Mouse (Mus musculus): Measurements from ENCODE around the gene Ralgapb.

The Ralgapb gene

DNA sequence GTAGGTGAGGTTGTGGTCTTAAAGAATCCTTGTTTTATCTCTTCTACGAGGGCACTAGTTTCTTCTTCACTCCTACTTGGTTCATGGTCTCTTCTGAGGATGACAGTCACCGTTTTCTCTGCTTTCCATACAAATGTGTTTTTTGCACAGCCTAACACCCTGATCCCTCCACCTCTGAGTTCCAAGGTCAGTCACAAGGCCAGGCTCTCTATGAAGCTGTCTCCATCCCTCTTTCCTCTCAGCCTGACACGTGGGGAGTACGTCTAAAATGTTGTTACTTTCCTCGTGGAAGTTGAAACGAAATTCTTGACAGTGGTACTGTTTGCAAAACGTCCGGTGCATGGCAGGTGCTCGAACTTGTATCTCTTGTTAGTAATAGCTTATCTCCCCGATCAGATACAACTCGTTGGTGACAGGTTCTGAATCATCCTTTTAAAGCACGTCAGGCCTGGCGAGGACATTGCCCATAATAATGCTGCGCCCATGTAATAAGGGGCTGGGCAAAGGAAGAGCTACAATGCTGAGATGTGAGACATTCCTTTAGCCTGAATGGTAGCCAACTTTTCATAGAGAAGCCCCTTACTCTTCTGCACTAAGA is 552 bp upstream of the Ralgapb start:
- no peak for DNase-seq

DNA sequence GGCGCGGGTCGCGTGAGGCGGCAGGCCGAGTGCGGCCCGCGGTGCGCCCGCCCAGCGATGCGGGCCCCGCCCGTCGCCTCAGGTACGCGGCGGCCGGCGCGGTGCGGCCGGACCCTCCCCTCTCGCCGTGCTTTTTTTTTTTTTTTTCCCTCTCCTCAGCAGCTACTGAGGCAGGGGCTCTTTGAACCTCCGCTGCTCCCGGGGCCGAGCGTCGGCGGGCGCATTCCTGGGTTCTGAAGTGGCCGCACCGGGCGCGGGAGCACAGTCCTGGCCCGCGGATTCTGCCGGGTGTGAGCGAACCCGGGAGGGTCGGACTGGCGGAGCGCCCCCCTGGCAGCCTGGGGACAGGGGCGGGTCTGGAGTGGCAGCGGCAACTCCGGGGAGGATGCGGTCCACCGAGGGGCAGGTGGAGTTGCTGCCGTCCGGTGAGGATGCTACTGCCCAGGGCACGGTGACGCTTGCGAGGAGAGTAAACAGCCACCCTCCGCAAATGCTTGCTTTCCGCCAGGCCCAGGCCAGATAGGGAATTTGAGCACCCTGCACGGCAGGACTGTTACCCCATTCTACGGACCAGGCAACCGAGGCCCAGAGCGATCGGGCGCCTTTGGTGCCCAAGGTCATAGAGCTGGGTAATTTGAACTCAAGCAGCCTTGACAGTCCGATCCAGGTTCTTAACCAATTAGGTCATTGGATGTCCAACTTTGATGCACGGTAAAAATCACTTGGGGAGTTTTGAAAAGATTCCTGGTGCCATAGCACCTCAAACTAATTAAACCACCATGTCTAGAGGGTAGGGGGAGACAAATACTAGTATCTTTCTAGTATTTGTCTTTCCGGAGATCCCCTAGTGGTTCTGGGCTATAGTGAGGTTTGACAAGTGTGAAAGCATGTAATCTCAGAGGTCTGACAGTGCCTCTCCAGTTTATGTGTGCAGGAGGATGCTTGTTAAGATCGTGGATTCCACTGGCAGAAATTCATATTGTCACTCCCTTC is 670 bp downstream of the Ralgapb start:
- peak; percentile 36 for DNase-seq

DNA sequence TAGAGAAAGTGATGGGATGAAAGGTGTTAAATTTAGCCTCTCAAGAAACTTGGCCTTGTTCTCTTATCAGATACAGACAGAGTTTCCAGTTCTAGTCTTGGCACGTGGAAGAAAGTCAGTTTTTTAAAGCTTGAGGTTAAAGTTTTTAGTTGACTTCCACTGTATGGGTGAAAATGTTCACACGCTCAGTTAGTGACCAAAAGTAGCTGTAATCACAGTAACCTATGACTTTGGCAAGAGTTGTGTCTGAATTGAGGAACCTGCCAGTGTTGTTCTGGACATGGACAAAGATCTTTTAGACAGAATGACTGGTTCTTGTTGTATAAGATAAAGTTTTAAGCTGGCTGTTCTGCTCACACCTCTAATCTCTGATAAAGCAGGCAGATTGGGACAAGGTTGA is 3.6 kb downstream of the Ralgapb start:
- DNase-seq, result no peak

DNA sequence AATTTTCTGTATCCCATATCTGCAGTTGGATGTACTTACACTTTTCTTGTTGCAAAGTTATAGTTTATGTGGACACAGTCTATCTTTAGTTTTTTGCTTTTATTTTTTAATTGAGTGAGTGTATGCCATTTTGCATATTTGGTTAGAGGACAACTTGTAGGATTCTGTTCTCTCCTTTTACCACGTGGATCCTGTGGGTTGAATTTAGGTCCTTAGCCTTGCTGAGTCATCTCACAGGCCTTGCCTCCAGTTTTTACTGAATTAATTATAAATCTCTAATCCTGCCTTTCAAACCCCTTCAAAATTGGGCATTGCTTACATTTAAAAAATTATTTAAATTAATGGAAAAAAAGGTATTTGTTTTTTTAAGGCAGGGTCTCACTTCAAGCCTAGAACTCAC is 6.2 kb downstream of the Ralgapb start:
- DNase-seq, result no peak

DNA sequence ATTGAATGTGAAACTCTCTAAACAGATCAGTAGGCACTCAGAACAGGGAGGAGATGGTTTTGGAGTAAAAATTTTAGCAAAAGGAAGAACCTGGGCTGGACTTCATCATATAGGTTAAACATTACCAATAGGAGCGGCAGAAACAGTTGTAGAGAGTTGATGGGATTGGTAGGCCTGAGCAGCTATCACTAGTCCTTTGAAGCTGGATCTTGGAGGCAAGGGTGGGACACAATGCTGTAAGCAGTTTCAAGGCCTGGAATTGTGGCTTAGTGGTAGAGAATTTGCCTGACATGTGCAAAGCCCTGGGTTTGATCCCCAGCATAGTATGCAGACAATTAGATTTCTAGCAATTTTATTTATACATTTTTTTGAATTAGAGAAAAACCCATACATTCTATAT is 9.0 kb downstream of the Ralgapb start:
- DNase-seq, result no peak

DNA sequence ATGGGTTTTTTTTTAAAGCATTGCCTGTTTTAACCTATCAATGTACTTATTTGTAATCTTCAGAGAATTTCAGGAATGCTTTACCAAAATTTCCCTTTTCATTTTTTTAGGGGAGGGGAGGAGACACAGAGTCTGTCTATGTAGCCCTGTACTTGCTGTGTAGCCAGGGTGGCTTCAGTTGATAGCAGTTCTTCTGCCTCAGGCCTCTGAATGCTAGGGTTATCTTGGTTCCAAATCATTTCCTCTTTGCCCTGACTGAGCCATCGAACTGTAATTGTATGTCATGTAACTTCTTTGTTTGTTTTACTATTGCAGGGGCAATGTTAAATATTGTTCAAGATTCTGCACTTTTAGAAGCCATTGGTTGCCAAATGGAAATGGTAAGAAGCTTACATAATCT is 36.2 kb downstream of the Ralgapb start:
- no peak for DNase-seq

DNA sequence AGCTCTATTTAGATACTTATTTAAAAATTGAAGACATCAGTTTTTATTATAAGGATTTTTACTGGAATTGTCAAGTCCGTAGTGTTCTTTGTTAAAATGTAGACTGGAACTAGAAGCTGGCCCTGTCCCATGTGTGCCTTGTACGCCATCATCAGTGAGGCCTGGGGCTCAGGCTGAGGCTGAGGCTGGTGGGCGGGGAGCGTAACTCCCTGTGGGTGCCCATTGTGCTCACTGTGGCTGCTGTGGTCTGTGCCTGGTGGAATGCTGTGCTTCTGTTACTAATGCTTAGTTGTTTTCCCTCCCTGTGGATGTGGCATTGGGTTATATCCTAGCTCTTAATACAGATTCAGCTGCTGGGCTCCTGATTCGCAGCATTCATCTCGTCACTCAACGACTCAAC is 40.2 kb downstream of the Ralgapb start:
- no peak for DNase-seq

DNA sequence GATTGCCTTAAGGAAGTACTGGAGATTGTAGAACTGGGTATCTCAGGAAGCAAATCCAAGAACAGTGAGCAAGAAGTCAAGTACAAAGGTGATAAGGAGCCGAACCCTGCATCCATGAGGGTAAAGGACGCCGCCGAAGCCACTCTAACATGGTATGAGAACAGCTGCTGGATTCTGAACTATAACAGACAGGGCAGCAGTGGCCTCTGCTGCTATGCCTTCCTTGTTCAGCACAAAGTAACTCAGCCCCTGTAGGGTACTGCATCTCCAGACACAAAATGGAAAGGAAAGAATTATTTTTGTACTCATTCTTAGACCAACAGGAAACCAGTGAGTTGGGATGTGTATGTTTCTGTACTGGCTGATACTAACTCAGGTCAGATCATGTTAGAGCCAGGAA is 46.8 kb downstream of the Ralgapb start:
- DNase-seq, result no peak

DNA sequence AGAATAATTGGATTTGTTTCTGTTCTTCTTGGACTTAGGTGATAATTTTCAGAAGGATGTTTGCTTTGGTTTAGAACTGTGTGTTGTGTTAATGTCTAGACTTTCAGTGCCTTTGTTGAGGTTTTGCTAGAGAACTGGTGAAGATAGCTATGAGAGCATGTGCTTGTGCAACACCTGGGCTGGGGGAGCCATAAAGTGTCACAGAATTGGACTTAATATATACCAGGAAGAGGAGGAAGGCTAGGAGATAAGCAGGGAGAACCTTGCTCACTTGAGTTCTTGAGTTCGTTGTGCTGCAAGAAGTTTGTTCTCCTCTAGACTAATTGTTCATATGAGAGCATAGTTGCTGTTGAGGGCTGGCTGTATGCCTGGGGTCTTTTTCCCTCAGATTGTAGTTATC is 48.0 kb downstream of the Ralgapb start:
- no peak for DNase-seq

DNA sequence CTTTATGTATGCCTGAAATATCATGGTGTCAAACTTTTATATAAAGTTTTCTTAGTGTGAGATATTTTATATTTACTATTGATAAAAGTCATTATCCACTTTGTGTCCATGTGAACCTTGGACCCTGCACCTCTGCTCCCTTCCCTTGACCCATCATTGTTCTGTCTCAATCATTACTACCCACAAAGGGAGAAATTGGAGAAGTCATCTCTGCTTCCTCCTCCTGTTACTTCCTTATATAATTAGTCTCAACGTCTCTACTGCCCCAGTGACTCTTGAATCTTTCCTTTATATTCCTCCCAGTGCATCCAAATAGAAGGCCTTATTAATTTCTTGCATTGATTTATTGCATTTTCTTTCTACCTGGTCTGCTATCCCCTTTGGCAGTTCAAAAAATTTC is 52.8 kb downstream of the Ralgapb start:
- DNase-seq, result no peak

DNA sequence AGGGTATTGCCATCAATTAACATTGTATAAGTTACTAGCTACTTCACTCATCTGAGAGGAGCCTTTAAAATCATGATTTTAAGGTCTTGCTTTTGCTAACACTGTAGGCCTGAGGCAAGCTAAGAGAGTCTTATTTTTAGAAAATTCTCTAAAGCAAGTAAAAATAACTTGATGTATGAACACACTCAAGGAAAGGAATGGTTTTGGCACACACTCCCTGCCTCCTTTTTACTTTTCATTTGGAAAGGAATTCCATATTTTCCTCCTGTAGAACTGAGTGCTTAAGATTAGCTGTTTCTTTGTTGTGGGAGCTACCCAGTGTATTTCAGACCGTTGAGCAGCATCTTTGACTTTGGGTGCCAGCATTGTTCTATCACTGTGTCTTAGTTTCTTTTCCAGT is 64.5 kb downstream of the Ralgapb start:
- DNase-seq, result no peak

DNA sequence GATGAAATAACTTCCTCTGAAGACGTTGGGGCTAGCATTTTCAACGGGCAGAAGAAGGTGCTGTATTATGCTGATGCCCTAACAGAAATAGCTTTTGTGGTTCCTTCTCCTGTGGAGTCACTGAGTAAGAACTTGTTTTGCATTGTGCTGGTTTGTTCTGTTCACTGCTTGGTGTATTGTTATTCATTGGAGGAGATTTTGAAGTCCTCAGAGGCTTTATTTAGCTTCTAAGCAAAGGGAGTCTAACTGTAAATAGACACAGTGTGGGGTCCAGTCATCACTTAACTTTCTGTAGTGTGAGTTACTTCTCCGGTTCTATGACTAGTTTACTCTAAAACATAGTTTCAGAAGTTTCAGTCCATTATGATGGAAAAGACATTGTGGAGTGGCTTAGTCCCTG is 68.0 kb downstream of the Ralgapb start:
- no peak for DNase-seq

DNA sequence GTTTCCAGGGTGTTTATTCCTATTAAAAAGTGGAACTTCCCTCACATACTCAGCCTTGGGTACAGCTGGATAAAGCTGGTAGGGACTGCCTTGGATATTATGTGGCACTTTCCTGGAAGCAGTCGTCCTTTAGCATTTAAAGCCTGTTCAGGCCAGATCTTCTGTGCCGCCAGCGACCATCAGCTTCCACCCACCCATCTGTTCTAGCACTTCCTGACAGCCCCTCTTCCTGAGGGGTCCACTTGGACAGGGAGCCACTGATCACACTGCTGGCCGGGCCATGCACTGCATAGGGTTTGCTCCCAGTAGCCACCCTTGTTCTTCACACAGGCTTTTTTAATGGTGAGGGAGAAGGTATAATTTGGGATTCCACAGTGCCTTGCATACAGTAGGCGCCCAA is 88.8 kb downstream of the Ralgapb start:
- DNase-seq, result no peak

DNA sequence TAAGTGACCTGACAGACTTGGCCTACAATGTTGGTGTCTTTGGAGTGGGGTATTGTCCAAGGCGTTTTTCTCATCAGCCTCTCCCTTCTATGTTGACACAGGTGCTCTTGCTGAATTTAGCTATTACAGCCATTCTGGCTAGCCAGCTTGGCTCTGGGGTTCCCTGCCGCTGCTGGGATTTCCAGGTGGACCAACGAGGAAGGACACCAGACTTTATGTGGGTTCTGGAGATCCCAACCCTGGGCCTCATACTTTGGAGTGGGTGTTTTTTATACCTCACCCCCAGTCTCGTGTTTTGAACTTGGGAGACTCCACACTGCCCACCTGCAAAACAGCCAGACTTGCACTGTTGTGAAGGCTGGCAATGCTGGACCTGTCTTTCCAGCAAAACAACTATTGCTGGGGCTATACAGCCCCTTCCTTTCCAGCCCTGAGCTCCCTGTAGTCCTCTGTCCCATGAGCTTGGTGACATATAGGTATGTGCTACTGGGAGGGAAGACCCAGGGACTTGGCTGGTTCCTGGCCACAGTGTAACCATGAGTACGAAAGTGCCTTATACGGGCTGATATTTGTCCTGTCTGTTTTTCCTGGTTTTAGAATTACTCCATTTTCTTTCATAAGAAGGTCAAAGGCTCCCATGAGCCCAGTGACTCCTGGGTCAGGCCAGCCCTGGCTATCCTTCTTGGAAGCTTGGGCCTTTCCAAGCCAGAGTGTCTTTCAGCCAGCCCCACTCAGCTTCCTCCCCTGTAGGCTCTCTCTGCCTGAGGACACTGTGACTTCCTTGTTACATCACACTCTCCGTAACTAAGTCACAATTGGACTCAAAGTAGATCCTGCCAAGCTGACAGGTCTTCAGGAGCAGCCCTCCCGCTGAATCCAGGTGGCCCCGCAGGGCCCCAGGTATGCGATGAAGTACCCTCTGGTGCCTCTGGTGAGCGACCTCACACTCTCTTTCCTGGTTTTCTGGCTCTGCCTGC is 92.5 kb downstream of the Ralgapb start, which contains the start of gene Adig:
Gene Adig, plus strand, starts transcription at position 777 of the 977 bp plus-strand sequence.
- no peak for DNase-seq

DNA sequence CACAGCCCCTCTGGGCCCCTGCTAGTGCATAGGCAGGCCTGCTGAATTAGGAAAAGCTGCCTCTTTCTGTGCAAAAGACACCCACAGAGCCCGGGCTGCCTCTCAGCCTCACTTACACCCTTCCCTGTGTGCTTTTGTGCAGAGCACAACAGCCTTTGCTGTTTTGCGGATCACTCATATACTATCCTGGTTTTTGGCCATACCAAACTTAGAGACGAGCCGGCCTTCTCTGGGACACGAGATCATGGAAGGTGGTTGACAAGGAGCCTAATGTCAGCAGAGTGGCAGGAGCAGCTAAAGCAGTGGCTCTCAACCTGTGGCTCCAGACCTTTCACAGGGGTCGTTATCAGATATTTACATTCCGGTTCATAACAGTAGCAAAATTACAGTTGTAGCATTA is 93.6 kb downstream of the Ralgapb start:
- DNase-seq, result no peak

DNA sequence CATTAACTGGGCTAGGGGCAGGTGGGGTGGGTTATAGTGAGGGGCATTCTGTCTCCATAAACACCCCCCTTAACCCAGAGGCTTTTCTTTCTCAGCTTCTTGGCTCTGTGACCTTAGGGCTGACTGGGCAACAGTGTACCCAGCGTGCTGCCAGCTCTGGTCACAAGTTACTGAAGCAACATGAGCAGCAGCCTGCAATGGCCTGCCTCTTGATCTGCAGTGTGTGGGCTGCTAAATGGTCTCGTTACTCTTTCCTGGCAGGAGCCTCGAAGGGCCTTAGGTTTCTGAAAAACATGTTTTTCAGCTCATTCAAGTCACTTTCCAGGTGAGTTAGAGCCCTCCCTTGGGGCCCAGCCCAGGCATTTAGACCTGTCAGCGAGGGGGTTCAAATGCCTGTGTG is 94.0 kb downstream of the Ralgapb start:
- no peak for DNase-seq

DNA sequence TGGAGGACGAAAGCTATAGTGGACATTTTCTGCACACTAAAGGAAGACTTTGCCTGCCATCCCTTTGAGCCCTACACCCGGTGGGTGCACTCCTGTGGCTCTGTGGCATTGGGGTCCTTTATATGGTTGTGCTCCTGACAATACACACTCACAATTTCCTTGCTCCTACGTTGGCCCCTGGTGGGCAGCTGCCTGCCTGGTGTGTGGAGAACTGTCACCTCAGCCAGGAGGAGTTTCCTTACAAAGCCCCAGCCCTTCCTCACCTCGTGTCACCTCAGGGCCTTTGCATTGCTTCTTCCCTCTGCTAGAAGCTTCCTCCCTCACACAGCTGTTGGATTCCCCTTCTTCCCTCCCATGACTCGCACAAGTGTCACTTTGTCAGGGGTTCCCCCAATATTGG is 96.8 kb downstream of the Ralgapb start:
- DNase-seq, result no peak

DNA sequence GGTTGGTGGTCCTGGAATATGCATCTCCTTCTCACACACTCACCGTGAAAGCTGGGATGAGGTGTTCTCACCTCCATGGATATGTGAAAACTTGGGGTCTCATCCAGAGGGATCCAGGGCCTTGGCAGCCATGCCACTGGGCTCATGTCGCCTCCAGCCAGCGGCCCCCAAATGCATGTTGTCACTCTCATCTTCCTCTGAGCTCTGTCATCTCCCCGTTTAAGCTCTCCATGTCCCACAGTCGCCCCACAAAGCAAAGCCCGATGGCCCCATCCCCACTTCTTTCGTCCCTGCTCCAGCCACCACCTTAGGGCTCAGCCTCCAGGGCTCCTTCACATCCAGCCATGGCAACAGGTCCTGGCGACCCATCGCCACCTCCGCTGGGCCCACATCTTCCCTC is 97.4 kb downstream of the Ralgapb start:
- DNase-seq, result no peak

DNA sequence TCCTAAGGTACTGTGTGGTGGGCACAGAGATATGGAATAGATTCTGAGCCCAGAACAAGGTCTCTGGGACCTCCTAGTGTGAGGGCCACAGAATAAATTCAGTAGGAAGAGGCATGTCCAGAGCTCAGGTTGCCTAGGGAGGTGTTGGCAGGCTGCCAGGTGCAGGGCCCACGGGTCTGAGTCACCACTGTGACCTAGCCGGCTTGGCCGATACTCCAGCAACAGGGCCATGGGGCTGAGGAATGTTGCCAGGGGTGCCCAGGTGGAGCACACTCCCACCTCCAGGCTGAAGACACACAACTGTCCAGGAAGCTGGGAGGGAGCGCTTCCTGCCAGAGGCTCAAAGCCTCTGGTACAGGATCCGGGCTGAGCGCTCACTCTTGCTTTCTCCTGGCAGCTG is 101.0 kb downstream of the Ralgapb start:
- peak; percentile 52 for DNase-seq

DNA sequence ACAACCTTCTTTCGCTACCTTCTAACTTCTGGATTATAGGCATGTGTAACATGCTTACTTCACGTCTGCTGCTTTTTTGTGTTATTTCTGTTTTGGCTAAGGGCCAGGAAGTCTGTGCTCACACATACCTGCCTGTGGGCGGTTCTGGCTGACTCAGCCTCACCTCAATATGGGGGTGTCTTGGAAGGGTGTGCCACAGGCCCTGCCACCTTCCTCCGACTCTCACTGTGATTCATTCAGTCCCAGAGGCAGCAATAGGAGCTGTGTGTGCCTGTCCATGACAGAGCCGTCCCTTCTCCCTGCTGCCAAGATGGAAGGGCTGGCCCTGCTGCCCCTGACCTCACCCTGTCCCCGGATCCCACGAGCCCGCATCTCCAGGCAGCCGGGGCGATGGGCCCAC is 102.9 kb downstream of the Ralgapb start, which contains the start of gene Arhgap40:
Gene Arhgap40, plus strand, starts transcription at position 269 of the 400 bp plus-strand sequence.
- DNase-seq, result no peak

DNA sequence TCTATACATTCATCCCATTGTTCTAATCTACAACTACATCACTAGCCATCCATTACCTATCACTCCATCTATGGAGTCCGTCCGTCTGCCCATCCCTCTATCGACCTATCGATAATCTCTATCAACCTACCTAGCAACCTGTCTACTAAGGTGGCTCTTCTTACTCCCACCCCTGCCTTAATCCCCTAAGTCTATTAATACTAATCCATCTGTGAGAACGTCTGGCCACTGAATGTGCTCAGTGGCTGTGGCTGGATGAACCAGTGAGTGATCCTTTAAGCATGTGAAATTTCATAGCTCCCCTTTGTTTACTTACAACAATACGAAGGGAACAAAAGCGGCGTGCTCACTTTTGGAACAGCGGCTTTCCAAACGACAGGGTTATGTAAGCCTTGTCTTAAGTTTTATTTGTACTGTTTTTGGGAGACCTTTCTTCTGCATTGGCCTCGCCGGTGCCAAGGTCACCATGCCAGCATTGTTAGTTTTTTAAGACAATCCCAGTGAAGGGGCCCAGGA is 104.2 kb downstream of the Ralgapb start:
- DNase-seq, result no peak

DNA sequence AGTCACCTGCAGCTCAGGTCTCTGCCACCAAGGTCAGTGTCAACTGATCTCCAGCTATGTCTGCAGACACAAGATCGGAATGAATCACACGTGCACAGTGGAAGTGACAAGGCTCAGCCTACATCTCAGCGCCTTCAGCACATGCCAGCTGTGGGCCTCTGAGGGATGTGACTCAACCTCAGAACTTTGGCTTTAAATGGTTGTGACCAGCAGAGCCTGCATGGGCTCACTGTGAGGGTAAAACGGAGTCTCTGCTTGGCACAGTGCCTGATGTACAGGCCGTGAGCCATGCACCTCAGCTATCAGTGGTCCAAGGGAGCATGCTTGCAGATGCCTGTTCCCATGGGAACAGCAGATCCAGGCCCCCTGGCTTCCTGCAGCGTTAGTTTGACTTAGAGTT is 108.9 kb downstream of the Ralgapb start:
- DNase-seq, result no peak

DNA sequence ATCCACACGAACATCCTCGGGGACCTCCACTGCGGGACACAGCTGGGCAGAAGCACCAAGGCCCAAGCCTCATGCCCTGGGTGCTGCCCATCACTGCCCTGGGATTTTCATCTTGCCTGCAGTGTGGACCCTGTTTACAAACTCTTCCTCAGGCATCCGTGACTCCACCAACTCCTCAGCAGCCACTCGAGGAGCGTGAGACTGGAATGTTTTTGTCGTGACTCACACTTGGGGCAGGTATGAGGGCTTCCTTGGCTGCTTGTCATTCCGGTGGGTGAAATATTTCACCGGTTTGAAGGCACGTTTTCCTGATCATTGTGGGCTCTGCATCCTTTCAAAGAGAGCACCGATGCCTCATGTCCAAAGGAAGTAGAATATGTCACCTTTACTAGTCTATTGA is 109.4 kb downstream of the Ralgapb start:
- no peak for DNase-seq
